Mouse (Mus musculus) frontal cortex, postnatal 10 days (tissue): ENCODE measurements at regions not wholly inside any gene's neighbourhood (a gene's known extent, or its start where the extent isn't known, plus 50 kb on each side); places are given as distances from the start of the nearest gene placed in this dataset.

Source experiments
- DNase-seq, 2 experiments: peaks; one replicate each; pipeline ENCODE4 v3.0.0; 2022; ENCODE audit warnings: low spot score in 2 of 2, mixed read lengths in 1 of 2

- DNase-seq: no peak
Measured at GRCm38 (mm10) chr8:17782650-17783049, 1195.4 kb downstream of the Defb40 start.

- no peak for DNase-seq
Measured at GRCm38 (mm10) chr8:17781559-17782283, 1196.3 kb downstream of the Defb40 start.

GRCm38 (mm10) chr8:17775411-17775810, 1202.6 kb downstream of the Defb40 start:
- no peak for DNase-seq

- no peak for DNase-seq
Measured at GRCm38 (mm10) chr8:17773311-17773710, 1204.7 kb downstream of the Defb40 start.

GRCm38 (mm10) chr8:17767441-17768007, 1210.5 kb downstream of the Defb40 start:
- no peak for DNase-seq

GRCm38 (mm10) chr8:17724672-17725071, 1253.4 kb downstream of the Defb40 start:
- no peak for DNase-seq

- DNase-seq: no peak
Measured at GRCm38 (mm10) chr8:17709162-17709561, 1268.9 kb downstream of the Defb40 start.

GRCm38 (mm10) chr8:17708409-17708808, 1269.6 kb downstream of the Defb40 start:
- no peak for DNase-seq

- no peak for DNase-seq
Measured at GRCm38 (mm10) chr8:17704289-17704688, 1273.8 kb downstream of the Defb40 start.

- DNase-seq: peak; percentile 44 to 48
Measured at GRCm38 (mm10) chr8:17700362-17700761, 1277.7 kb downstream of the Defb40 start.

GRCm38 (mm10) chr8:17690074-17690848, 1287.8 kb downstream of the Defb40 start:
- DNase-seq: no peak

- no peak for DNase-seq
Measured at GRCm38 (mm10) chr8:17689641-17690040, 1288.4 kb downstream of the Defb40 start.

GRCm38 (mm10) chr8:17687084-17687483, 1291.0 kb downstream of the Defb40 start:
- no peak for DNase-seq

- peak; percentile 58 to 69 for DNase-seq
Measured at GRCm38 (mm10) chr8:17664371-17665141, 1313.5 kb downstream of the Defb40 start.

GRCm38 (mm10) chr8:17659753-17660361, 1318.2 kb downstream of the Defb40 start:
- DNase-seq: no peak

GRCm38 (mm10) chr8:17653786-17654185, 1324.3 kb downstream of the Defb40 start:
- DNase-seq: no peak

GRCm38 (mm10) chr8:17647559-17647958, 1330.5 kb downstream of the Defb40 start:
- no peak for DNase-seq

- DNase-seq: no peak
Measured at GRCm38 (mm10) chr8:17621109-17621508, 1356.9 kb downstream of the Defb40 start.

- no peak for DNase-seq
Measured at GRCm38 (mm10) chr8:17618846-17619245, 1359.2 kb downstream of the Defb40 start.

GRCm38 (mm10) chr8:17618147-17618546, 1359.9 kb downstream of the Defb40 start:
- DNase-seq: no peak

GRCm38 (mm10) chr8:17602861-17603260, 1375.2 kb downstream of the Defb40 start:
- peak in 1 of 2 experiments; percentile 4 for DNase-seq
